Mouse (Mus musculus) bone marrow, adult 2 months (tissue): ENCODE measurements around the gene Fam213a. TPM values are rescaled to one million over a fixed set of nuclear protein-coding genes. Genes with fewer than 3 reads are reported as not detected.

ENCODE experiments used
- H3K27ac ChIP-seq: fragments of 200-500 bp; 2 replicates; pipeline ENCODE4 v1.5.1; 2012; ENCODE audit warnings: low read depth, mild to moderate bottlenecking, control low read depth, inconsistent platforms, low read length; ENCODE audit not compliant: control insufficient read depth, poor library complexity, insufficient read depth
- H3K4me1 ChIP-seq: fragments of 200-500 bp; 2 replicates; pipeline ENCODE4 v1.6.1; 2011; ENCODE audit warnings: low read length; ENCODE audit not compliant: control insufficient read depth, insufficient read depth
- H3K4me3 ChIP-seq: fragments of 200-500 bp; replicated peaks from 2 replicates; pipeline ENCODE3; 2011; ENCODE audit warnings: mild to moderate bottlenecking, low read depth, low read length, control low read depth; ENCODE audit not compliant: control insufficient read depth
- CTCF ChIP-seq: fragments of 200-500 bp; IDR thresholded peaks from 2 replicates; pipeline ENCODE4 v1.5.1; 2011; ENCODE audit warnings: low read length, control low read depth; ENCODE audit not compliant: control insufficient read depth, insufficient read depth
- POLR2A ChIP-seq: fragments of 200-500 bp; IDR thresholded peaks from 2 replicates; pipeline ENCODE4 v1.6.1; 2011; ENCODE audit warnings: low read depth, mild to moderate bottlenecking, control low read depth, low read length, borderline replicate concordance; ENCODE audit not compliant: control insufficient read depth
- WGBS: fragments of 180-500 bp; shearing (Covaris S2); methylation state at CpG from one replicate; pipeline ENCODE4 v1.1.7; 2018; 5-methylcytosine and 5-hydroxymethylcytosine counted together
- polyA plus RNA-seq: library from polyadenylated mRNA; stranded (reverse); fragments of >200 nt; gene quantifications from 2 replicates; pipeline ENCODE4 v1.2.4, GENCODE M21; 2011; ENCODE audit warnings: low replicate concordance; ENCODE audit not compliant: missing spikeins, insufficient read depth, insufficient read length

Fam213a gene
- polyA plus RNA-seq, 1 experiment, result 114 TPM

GRCm38 (mm10) chr14:41030989-41031513 lies 17.5 kb upstream of the Fam213a start:
- Histone ChIP-seq H3K4me1 (no peaks in the 10 kb centered on the region; the same call in 1 of the 2 replicates), H3K4me3 (no peak overlapping the region), H3K27ac (no peak overlapping the region)
- 83% methylated on average over 6 of the region's 6 CpGs for WGBS
- TF ChIP-seq CTCF (no peak), POLR2A (no peak)

- WGBS, result 76% methylated on average over 4 of the region's 4 CpGs
- Histone ChIP-seq H3K4me1 (no peaks in the 10 kb centered on the region; the same call in 1 of the 2 replicates), H3K27ac (no peak overlapping the region), H3K4me3 (no peak overlapping the region)
- TF ChIP-seq CTCF (no peak), POLR2A (no peak)
Measured at GRCm38 (mm10) chr14:41029303-41029702, 15.7 kb upstream of the Fam213a start.

DNA sequence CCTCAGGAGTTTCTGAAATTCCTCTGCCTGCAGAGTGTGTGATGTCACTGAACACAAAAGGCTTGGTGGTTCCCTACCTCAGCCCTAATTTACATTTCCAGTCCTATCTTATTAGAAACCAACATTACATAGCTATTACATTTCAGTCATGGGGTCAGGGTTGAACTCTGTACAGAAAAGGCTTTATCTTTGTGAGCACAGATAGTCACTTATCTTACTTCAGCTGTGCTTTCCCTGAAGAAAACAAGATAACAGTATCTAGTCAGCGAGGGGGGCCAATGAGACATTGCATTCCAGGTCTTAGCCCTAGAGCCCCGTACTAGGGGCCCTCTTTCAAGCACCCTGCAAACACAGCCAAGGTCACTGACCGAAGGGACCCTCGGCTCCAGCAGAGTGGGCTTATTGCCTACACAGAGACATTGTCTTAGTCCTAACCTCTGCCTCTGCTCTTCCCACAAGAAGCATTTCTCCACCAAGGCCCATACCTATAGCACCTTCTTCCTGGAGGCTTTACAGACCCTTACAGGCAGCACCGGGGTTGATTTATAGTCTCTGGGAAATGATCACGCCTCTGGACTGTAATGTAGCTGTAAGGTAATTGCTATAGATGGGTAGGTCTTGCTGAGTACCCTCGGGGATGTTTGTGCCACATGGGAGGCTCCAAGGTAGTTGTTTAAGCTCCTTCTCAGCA lies 12.2 kb upstream of the Fam213a start:
- Histone ChIP-seq H3K27ac (no peak overlapping the region), H3K4me3 (no peak overlapping the region), H3K4me1 (no peaks in the 10 kb centered on the region; the same call in 1 of the 2 replicates)
- WGBS, result 67% methylated on average over 7 of the region's 7 CpGs
- TF ChIP-seq POLR2A (no peak), CTCF (no peak)

- Histone ChIP-seq H3K27ac (no peak overlapping the region), H3K4me1 (no peaks in the 10 kb centered on the region; the same call in 1 of the 2 replicates), H3K4me3 (no peak overlapping the region)
- TF ChIP-seq POLR2A (no peak), CTCF (no peak)
- 79% methylated on average over 2 of the region's 2 CpGs for WGBS
Measured at GRCm38 (mm10) chr14:41025087-41025486, 11.5 kb upstream of the Fam213a start.

GRCm38 (mm10) chr14:41021246-41021645 lies 7.7 kb upstream of the Fam213a start:
- no peak overlapping the region for H3K27ac ChIP-seq
- no peak for TF ChIP-seq POLR2A
- no peak overlapping the region for H3K4me3 ChIP-seq
- no peaks in the 10 kb centered on the region; the same call in 1 of the 2 replicates for H3K4me1 ChIP-seq
- WGBS, result 74% methylated on average over 3 of the region's 3 CpGs

DNA sequence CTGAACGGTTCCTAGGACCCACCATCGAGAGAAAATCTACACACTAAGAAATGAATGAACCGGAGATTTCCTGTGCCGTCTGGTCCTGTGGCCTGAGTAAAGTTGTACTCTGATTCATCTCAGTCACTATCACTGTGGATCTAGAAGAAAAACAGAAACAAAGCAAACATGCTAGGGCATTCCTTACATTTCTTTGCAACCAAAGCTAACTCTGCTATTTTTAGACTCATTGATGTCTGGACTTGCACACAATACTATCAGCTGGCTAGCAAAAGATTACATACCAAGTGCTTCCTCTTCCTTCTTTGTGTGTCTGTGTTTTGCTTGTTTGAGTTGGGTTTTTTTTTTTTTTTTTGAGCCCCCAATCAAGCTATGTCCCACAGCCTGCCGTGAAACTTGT lies 3.9 kb upstream of the Fam213a start:
- TF ChIP-seq POLR2A, result no peak
- TF ChIP-seq CTCF, result no peak
- H3K4me3 ChIP-seq, result no peak overlapping the region
- H3K27ac ChIP-seq, result no peak overlapping the region
- WGBS, result 24% methylated on average over 5 of the region's 5 CpGs
- H3K4me1 ChIP-seq, result no peaks in the 10 kb centered on the region

- H3K4me1 ChIP-seq, result no peaks in the 10 kb centered on the region
- H3K27ac ChIP-seq, result no peak overlapping the region
- H3K4me3 ChIP-seq, result no peak overlapping the region
- TF ChIP-seq POLR2A, result no peak
- TF ChIP-seq CTCF, result no peak
- 59% methylated on average over 5 of the region's 5 CpGs for WGBS
Measured at GRCm38 (mm10) chr14:41014701-41015240, 1.2 kb upstream of the Fam213a start.

GRCm38 (mm10) chr14:41013143-41013542 lies 445 bp downstream of the Fam213a start:
- Histone ChIP-seq H3K27ac (no peak overlapping the region), H3K4me3 (peak overlapping the region; percentile 60), H3K4me1 (no peaks in the 10 kb centered on the region)
- 4% methylated on average over 9 of the region's 9 CpGs for WGBS
- TF ChIP-seq CTCF (no peak), POLR2A (no peak)
